Mouse (Mus musculus) right cerebral cortex, adult 18-20 months (tissue): ENCODE data around the gene Mmp21.
A peak's percentile ranks its signal among the peaks of the same experiment; 100 is the strongest.

Experiments used
- DNase-seq: peaks from one replicate; pipeline ENCODE4 v3.0.0; 2022; ENCODE audit warnings: mixed read lengths

Mmp21 gene

DNA sequence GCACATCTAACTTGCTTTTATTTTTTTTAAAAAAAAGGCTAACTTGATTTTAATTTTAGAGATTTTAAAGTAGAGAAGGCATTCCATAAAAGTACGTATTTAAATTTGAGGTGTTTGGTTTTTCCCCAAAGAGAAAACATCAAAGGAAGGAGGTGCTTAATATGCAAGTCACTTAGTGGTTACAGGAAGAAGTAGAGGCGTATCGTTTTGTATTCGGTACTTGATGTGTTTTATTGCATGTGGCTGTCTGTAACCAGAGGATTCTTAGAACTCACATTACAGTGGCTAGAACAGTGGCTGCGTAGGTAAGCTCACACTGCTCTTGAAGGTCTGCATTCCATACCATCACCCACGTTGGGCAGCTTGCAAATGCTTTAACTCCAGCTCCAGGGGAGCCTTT, 34.1 kb downstream of the Mmp21 start:
- no peak for DNase-seq

GRCm38 (mm10) chr7:133638821-133639220, 41.0 kb downstream of the Mmp21 start:
- peak; percentile 72 for DNase-seq

DNA sequence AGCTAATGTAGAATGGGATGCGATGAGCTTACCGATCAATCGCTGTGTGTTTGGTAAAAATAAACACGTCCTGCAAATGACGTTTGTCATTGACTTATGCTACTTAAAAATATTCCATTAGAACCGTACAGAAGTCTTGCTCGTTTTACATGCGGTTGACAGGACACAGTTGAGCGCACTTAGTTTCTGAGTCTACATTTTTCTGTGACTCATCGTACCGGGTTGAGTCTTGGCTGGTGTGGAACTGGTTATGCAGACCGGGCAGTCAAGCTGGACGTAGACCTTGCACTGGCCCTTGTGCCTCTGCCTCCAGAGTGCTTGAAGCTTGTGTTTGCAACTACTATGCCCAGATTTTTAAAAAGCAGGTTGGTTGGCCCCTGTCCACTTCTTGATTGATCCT, 41.6 kb downstream of the Mmp21 start:
- DNase-seq: no peak

GRCm38 (mm10) chr7:133637361-133638305, 42.2 kb downstream of the Mmp21 start, which contains the start of gene Edrf1:
Gene Edrf1, plus strand, starts transcription at chr7:133637543.
- peak; percentile 98 for DNase-seq

DNA sequence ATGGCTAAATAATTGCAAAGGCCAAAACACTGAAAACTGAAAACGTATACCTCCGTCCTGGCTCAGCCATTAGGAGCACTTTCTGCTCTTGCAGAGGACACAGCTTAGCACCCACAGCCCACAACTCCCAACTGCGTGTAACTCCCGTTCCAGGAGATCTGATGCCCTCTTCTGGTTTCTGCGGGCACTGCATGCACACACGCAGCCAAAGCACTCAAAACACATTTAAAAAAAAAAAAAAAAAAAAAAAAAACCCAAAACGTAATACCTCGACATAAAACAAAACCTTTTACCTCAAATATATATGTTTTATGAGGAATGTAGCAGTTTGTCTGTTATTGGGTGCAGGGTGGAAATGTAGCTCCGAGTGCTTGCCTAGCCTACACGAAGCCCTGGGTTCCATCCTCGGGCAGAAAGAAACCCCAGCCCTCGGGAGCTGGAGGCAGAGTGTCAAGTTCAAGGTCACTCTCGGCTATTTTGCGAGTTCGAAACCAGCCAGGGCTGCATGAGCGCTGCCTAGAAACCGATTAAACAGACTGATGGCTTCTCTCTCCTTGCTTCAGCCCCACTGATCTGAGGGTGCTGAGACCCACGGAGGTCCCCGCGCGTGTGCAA, 43.0 kb downstream of the Mmp21 start:
- peak; percentile 90 for DNase-seq

- no peak for DNase-seq
Measured at GRCm38 (mm10) chr7:133634932-133635650, 44.8 kb downstream of the Mmp21 start.

DNA sequence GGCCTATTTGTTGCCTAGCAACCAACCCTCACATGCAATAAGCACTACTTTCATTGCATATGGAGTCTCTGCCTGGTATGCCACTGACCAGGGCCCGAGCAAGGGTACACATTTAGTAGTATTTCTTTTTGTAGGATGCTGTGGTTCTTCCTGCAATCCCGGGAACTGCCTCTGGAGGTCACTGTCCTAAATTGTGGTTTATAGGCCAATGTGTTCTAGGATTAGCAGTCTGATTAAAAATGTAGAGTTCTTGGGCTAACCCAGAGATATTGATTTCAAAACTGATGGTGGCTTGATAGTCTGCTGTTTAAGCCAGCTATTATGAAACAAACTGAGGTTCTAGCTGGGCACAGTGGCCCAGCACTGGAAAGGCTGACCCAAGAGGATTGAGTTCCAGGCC, 47.4 kb downstream of the Mmp21 start:
- peak; percentile 39 for DNase-seq

DNA sequence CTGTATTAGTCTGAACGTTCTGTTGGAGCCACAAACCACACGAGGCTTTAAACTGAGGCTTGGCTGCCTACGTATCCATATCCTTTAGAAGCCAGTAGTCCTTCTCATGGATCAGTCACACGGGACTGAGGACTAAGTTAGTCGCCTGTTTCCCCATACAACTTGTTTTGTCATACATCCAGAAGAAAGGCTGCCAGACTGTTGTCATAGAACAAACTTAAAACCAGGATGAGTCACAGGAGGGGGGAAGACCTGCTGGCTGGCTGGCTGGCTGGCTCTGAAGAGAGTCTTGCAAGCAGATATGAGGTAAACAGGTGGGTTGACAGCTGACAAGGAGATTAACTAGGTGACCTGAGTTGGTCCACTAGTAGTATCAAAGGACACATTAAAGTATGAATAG, 49.0 kb downstream of the Mmp21 start:
- DNase-seq: no peak

- DNase-seq: no peak
Measured at GRCm38 (mm10) chr7:133627184-133627936, 52.5 kb downstream of the Mmp21 start.
